8 mouse cellular contexts compared by ENCODE assay signal in genomic region chr6:143143775-143144273, GRCm38 (mm10). TPM values are rescaled to one million over a fixed set of nuclear protein-coding genes. Genes with fewer than 3 reads are reported as not detected.
A peak's percentile ranks its signal among the peaks of the same experiment; 100 is the strongest.
DNase-seq lines count a peak whose midpoint lies in the region; ATAC-seq and TF ChIP-seq lines count a peak whose summit lies in the region.

No protein-coding gene starts in this region.

- ATAC-seq in lung, embryonic 14.5 days (ENCODE audit: insufficient read depth) = no peak
- ATAC-seq in intestine, embryonic 14.5 days (replicated peaks; ENCODE audit: low FRiP score, low TSS enrichment, low read depth) = no peak
- ATAC-seq in midbrain, embryonic 13.5 days = peak; percentile 48; the same call in 1 of the 2 replicates

- 18% methylated on average over 19 of the region's 19 CpGs for WGBS in lung, embryonic 14.5 days
- 19% methylated on average over 19 of the region's 19 CpGs for WGBS in intestine, embryonic 14.5 days
- 16% methylated on average over 19 of the region's 19 CpGs for WGBS in midbrain, embryonic 13.5 days

- H3K27ac ChIP-seq in lung, embryonic 14.5 days (ENCODE audit: low read depth) = no peak overlapping the region
- H3K27ac ChIP-seq in intestine, embryonic 14.5 days (ENCODE audit: low read depth) = no peak overlapping the region
- H3K27ac ChIP-seq in midbrain, embryonic 13.5 days = no peak overlapping the region

- no peaks in the 10 kb centered on the region for H3K9me3 ChIP-seq in lung, embryonic 14.5 days (ENCODE audit: low read depth, low read length)
- H3K9me3 ChIP-seq in intestine, embryonic 14.5 days (ENCODE audit: control insufficient read depth, low read length) = no peaks in the 10 kb centered on the region
- H3K9me3 ChIP-seq in midbrain, embryonic 13.5 days = no peaks in the 10 kb centered on the region

- peak overlapping the region; percentile 61 for H3K4me2 ChIP-seq in lung, embryonic 14.5 days
- peak overlapping the region; percentile 44 for H3K4me2 ChIP-seq in intestine, embryonic 14.5 days (ENCODE audit: low read length)
- peak overlapping the region; percentile 58 for H3K4me2 ChIP-seq in midbrain, embryonic 13.5 days (replicated peaks)

- H3K4me1 ChIP-seq in lung, embryonic 14.5 days (ENCODE audit: insufficient read depth) = no peaks in the 10 kb centered on the region
- H3K4me1 ChIP-seq in intestine, embryonic 14.5 days (replicated peaks; ENCODE audit: control insufficient read depth, insufficient read depth, low read length) = 0 out of 2 replicates have a peak, but pooled peaks cover 8% of the 10 kb centered on the region
- H3K4me1 ChIP-seq in midbrain, embryonic 13.5 days (replicated peaks) = peaks cover 7% of the 10 kb centered on the region; the same call in 1 of the 2 replicates

- H3K36me3 ChIP-seq in lung, embryonic 14.5 days (ENCODE audit: insufficient read depth) = no peaks in the 10 kb centered on the region
- H3K36me3 ChIP-seq in intestine, embryonic 14.5 days (ENCODE audit: control insufficient read depth, insufficient read depth, low read length) = no peaks in the 10 kb centered on the region
- H3K36me3 ChIP-seq in midbrain, embryonic 13.5 days = no peaks in the 10 kb centered on the region

- H3K4me3 ChIP-seq in lung, embryonic 14.5 days (ENCODE audit: low read depth, low read length) = peak overlapping the region; percentile 23
- H3K4me3 ChIP-seq in intestine, embryonic 14.5 days (ENCODE audit: low read depth, low read length) = peak overlapping the region; percentile 14
- H3K4me3 ChIP-seq in midbrain, embryonic 13.5 days (replicated peaks) = peak overlapping the region; percentile 38

- H3K27me3 ChIP-seq in lung, embryonic 14.5 days (ENCODE audit: insufficient read depth, low read length) = no peaks in the 10 kb centered on the region
- no peaks in the 10 kb centered on the region for H3K27me3 ChIP-seq in intestine, embryonic 14.5 days (replicated peaks; ENCODE audit: control insufficient read depth, insufficient read depth, low read length)
- no peaks in the 10 kb centered on the region for H3K27me3 ChIP-seq in midbrain, embryonic 13.5 days

- no peak for TF ChIP-seq CTCF in lung, embryonic 14.5 days (IDR thresholded peaks at IDR 0.05; ENCODE audit: low read depth)

- DNase-seq in lung, embryonic 14.5 days = no peak
- no peak for DNase-seq in lung, postnatal 10 days
- DNase-seq in embryo, embryonic 11 days = peak; percentile 34
- no peak for DNase-seq in intestine, embryonic 14.5 days (ENCODE audit: low spot score)
- no peak for DNase-seq in urinary bladder, postnatal 36 days (ENCODE audit: low spot score in 2 of 2)
- DNase-seq in ovary, adult 18-20 months (ENCODE audit: low spot score) = no peak
- no peak for DNase-seq in testis, postnatal 14 days (ENCODE audit: low spot score)

- H3K9ac ChIP-seq in lung, embryonic 14.5 days = peak overlapping the region; percentile 23; the same call in 1 of the 2 replicates
- H3K9ac ChIP-seq in intestine, embryonic 14.5 days (ENCODE audit: low read length) = no peak overlapping the region
- H3K9ac ChIP-seq in midbrain, embryonic 13.5 days (replicated peaks) = peak overlapping the region; percentile 52

RNA-seq across cellular contexts. Expression of gene Etnk1, which starts 23.2 kb away (rescaled TPM):
- 22.6 and 23.3 TPM in 2 replicates for polyA plus RNA-seq in lung, embryonic 14.5 days (2014; fragmentation: Nextera tagmentation; extraction: Ambion mirVana)
- 24.2 and 24.7 TPM in 2 replicates for polyA plus RNA-seq in intestine, embryonic 14.5 days (2014; fragmentation: Nextera tagmentation; extraction: Ambion mirVana)
- polyA plus RNA-seq in midbrain, embryonic 13.5 days (2015; fragmentation: Nextera tagmentation; extraction: Ambion mirVana) = 32.8 and 34.2 TPM in 2 replicates

RNA-seq across cellular contexts. Expression of gene C2cd5, which starts 43.9 kb away (rescaled TPM):
- polyA plus RNA-seq in lung, embryonic 14.5 days (2014; fragmentation: Nextera tagmentation; extraction: Ambion mirVana) = 25.3 and 26.7 TPM in 2 replicates
- 22.0 and 24.5 TPM in 2 replicates for polyA plus RNA-seq in intestine, embryonic 14.5 days (2014; fragmentation: Nextera tagmentation; extraction: Ambion mirVana)
- 45.0 and 49.5 TPM in 2 replicates for polyA plus RNA-seq in midbrain, embryonic 13.5 days (2015; fragmentation: Nextera tagmentation; extraction: Ambion mirVana)
